Mouse (Mus musculus) stomach, adult 2 months (tissue): ENCODE measurements around the gene Fam208b. TPM values are rescaled to one million over a fixed set of nuclear protein-coding genes. Genes with fewer than 3 reads are reported as not detected.

Experiments used
- polyA plus RNA-seq: library from polyadenylated mRNA; depleted of rRNA; stranded (reverse); fragments of >200 nt; gene quantifications from 2 replicates; pipeline ENCODE4 v1.2.3, GENCODE M21; 2012; rRNA removed

Gene Fam208b
- polyA plus RNA-seq = 0.26 and 0.42 TPM in 2 replicates

GRCm38 (mm10) chr13:3610795-3611438 is at the start of gene Fam208b:
Gene Fam208b (minus strand): TSS chr13:3611108.

DNA sequence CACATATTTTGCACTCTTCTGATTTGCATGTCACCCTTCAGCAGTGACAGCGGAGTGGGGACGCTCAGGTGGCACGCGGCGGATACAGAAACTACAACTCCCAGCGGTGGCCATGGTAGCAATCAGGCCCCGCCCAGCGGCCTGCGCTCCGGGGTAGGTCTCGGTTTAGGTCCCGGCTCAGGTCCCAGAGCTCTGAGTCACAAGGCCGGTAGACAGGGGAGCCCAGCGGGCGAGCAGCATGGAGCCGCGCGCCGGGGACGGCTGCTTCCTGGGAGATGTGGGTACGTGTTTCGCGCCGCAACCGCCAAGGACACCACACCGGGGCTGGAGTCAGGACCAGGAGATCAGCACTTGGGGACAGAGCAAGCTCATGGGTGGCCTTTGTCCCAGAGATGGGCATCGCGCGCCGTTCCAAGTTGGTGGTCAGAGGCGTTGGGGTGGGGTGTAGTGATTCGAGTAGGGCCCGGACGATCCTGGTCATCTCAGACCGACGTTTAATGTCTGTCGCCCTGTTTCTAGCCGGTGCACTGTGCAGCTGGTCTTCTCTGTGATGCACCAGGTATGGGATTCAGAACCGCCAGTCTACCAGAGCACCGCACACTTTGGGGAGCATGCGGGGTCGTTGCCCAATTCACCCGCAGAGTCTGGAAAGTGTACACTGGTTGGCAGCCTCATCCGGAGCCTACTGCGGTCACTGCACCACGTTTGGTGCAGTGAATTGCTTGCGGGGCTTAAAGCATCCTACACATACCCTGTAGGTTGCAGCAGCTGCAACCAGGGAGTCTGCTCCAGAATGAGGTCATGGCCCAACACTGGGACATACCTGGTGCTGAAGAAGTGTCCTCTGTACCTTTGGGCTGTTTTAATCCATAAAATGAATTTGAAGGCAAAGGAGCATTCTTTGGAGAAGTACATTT is 23.2 kb upstream of the Fam208b start, which contains the start of gene Asb13:
Asb13 (plus strand) TSS at position 138 of the 917 bp plus-strand sequence.

GRCm38 (mm10) chr13:3537594-3538222 is 73.2 kb downstream of the Fam208b start, which contains the start of gene Gdi2:
Gene Gdi2 (plus strand): TSS chr13:3538063.

Other genes starting within 250 kb of the Fam208b start
- 124 and 134 TPM in 2 replicates for gene Gdi2, start 73.0 kb downstream of the Fam208b start, polyA plus RNA-seq
- 19.7 and 24.0 TPM in 2 replicates for gene Asb13, start 22.9 kb upstream of the Fam208b start, polyA plus RNA-seq
- 20.2 and 21.6 TPM in 2 replicates for gene Calml3, start 193.2 kb upstream of the Fam208b start, polyA plus RNA-seq
- 4.5 TPM in 2 replicates for gene Calm4, start 226.6 kb upstream of the Fam208b start, polyA plus RNA-seq
- not detected in 2 replicates for gene Calm5, start 243.1 kb upstream of the Fam208b start, polyA plus RNA-seq